Mouse (Mus musculus) urinary bladder, adult 2 months (tissue): Measurements from ENCODE around the gene Arfgef3. TPM values are rescaled to one million over a fixed set of nuclear protein-coding genes. Genes with fewer than 3 reads are reported as not detected.
"Not testable (repeated sequence)": the region's sequence is repeated elsewhere in the genome, so short reads cannot be mapped to it uniquely, and the experiment has no call there.

ENCODE experiments used
- DNase-seq: peaks from one replicate; pipeline ENCODE4 v3.0.0; 2022; ENCODE audit warnings: low spot score
- polyA plus RNA-seq: library from polyadenylated mRNA; depleted of rRNA; stranded (reverse); fragments of >200 nt; gene quantifications from 2 replicates; pipeline ENCODE4 v1.2.3, GENCODE M21; 2012

The Arfgef3 gene
- polyA plus RNA-seq, 1 experiment = 0.87 TPM

DNA sequence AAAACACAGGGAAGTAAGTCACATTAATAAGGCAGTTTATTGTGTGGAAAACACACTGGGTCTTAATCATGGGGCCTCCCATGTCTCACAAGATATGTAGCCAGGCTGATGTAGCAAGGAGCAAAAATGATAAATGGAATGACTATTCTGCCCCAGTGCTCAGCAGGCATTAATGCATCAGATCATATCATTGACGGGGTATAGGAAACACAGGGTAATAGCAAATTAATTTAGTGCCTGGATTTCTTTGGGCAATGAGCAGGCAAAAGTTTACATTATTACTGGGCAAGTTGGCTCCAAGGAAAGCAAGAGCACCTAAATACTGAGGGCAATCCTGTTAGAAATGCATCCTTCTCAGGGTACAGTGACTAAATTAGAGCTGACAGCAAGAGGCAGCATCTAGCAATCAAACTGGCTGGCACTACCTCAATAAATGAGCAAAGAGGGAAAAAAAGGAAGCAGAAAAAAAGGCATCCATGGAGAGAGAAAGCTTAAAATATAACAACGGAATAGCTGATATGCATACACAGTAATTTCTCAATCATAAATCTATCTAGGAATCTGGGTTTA, 62.3 kb downstream of the Arfgef3 start:
- DNase-seq = no peak

DNA sequence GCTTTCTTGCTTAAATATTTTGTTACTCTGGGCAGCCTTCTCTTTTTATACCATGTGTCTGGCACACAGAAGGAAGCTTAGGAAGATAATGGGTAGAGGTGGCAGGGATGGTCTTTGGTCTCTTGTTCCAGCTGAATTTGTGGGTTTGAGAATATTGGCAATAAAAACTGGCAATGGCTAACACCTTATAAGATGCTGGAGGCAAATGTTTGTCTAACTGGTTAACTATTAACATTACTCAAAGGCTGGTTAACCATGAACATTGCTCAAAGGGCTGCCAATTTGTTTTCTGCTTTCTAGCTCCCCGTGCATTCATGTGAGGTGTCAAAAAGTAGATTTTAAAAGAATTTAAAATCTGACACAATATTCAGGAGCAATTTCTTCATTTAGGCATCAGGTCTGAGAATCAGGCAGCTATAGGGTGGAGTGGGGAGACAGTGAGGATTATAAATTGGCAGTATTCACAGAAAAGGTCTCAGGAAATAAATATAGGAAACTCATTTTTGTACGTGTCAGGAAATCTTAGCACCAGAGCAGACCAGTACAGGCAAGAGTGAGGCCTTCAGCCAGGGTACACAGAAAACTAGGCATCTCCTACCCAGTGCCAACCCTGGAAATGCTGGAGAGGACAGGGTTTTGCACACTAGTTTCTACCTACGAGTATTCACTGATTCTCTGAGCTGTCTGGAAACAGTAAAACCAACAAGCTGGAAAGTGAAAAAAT, 62.9 kb downstream of the Arfgef3 start:
- no peak for DNase-seq

DNA sequence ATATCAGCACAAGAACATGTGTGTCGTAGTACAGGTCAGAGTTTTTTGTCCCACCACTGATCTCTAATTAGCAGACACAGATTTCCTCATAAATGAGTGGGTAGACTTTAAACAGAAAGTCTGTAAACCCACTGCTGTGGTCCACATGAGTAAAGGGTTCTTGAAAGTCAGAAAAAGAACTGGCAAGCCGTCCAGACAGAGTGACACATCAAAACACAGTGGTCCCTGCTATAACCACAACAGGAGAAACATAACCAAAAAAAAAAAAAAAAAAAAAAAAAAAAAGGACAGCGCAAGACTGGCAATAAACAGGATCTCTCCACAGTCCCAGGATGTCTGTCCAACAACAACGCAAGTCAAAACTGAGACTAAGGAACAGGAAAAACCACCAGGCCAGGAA, 64.9 kb downstream of the Arfgef3 start:
- no peak for DNase-seq

DNA sequence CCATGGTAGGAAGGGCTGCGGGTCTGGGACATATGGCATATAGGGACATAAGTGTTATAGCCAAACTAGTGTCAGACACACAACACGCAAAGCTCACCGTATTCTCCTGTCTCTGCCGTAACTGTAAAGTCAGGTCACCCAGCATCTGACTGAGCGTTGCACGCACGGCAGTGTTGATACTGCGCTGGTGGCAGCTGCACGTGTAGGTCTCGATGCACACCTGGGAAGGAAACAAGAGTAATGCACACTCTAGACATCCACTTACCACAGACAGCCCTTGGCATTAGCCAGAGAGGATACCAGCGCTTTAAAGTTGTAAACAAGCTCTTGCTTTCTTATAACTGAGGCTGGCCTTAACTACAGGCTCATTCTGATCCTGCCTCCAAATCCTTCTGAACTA, 79.0 kb downstream of the Arfgef3 start:
- no peak for DNase-seq

DNA sequence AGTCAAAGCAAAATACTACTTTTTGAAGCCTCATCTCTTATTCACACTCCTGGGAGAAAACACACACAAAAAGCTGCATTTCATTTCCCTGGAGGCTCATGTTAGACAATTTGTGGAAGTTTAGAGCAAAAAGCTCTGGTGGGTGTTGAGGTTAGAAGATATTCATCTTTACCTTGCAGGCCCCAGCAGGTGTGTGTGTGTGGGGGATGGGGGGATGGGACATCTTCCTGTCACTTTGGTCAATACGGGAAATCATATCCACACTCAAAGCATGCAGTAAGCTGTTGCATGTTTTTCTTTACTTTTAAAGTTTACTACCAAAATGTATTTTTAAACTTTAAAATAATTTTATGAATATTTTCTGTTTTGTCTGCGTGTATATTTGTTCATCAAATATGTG, 79.7 kb downstream of the Arfgef3 start:
- no peak for DNase-seq

DNA sequence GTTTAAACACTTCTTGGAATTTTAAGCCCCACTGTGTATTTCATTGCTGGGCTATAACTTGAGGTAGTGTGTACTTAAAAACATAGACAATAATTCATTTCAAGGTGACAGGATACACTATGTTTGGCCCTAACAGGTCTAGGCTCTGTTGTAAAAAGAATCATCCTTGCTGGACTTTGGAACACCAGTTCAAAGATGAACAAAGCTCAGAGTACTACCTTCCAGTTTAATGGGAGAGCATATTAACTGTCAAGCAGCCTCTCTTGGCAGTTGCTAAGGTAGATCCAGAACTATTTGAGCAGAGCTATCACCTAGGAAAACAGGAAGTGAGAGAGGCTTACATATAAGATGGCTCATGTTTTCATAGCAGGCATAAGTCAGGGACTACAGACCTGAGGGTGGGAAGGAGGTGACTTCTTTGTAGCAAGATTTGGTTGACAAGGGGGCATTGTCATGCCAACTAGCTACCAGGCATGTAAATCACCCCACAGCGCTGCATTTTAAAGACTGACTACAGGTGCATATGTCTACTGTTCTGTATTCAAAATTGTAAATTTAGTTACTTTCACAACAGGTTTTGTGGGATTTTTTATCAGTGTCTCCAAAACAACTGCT, 82.0 kb downstream of the Arfgef3 start:
- DNase-seq = no peak

DNA sequence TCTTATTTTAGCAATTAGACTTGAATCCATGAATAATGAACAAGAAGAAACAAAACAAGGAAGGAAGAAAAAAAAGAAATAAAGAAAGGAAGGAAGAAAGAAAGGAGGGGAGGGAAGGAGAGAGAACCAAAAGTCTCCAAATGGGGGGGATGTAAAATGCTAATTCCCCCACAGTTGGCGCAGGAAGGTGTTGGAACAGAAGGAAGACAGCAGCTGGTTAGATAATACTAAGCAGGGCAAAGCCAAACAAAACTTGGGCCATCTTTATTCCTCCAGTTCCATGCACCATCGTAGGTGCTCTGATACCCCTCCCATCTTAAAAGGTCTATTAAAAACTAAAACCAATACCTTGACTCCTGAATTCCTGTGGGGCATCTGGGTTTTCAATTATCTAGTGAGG, 82.8 kb downstream of the Arfgef3 start:
- no peak for DNase-seq

DNA sequence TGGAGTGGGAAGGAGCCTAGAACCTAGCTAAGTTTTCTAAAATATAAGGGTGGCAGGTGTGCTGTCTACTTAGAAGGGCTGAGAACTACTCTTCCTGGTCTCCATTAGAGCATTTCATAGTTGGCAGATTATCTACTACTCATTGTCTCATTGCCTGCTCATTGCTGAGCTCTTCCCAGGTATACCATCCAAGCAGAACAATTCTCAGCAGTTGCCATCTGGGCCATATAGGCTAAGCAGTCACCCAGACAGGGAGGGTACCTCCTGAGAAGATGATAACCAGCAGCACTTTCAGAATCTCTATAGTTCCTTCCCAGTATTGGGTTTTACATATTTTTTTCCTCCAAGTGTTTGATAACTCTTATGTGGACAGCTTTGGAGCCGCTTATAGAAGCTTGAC, 86.2 kb downstream of the Arfgef3 start:
- DNase-seq = no peak

DNA sequence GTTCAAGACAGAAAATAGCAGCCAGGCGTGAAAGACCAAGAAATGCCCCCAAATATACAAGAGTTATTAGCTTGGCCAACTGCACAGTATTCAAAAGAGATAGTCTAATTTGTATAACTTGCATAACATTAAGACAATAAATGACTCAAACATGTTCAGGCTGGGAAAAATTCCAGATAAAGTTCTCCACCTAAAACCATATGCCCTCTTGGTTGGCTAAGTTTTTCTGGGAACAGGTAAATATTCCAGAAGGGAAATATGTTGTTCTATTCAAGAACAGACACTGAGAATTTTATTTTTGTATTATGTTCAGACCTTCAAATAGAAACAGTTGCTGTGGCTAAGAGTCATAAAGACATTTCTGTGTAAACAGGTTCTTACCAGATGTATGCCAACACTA, 96.7 kb downstream of the Arfgef3 start:
- DNase-seq = no peak

DNA sequence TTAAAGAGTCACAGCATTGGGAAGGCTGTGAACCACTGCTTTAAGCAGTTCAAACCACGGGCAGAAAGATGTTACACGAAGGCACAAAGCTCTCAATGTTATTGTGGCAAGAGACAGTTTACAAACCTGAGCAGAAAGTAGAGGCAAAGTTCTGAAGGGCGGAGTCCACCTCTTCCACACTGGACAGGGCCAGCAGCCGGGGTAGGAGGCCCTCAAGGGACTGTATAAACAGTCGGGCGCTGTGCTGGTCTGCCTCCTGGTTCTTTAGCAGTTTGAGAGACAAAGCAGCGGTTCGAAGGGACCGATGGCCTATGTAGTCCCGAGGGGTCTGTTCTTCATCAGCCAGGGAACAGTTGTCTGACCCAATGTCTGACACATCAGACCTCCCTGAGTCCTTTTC, 97.7 kb downstream of the Arfgef3 start:
- DNase-seq = no peak

DNA sequence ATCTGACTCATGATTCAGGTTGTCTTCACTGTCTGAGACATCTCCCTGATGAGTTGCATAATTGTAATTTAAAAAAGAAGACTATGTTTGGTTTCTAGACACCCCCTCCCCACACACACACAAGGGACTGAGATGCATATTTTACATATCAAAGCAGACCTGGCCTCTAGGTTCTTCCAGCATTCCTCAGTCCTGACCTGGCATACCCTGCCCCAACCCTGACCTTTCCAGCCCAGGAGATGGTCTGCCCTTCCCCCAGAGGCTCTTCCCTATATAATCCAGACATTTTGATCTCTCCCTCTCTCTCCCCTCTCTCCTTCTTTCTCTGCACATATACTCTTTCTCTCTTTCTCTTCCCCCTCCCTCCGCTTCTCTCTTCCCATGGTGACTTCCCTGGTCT, 99.4 kb downstream of the Arfgef3 start:
- no peak for DNase-seq

DNA sequence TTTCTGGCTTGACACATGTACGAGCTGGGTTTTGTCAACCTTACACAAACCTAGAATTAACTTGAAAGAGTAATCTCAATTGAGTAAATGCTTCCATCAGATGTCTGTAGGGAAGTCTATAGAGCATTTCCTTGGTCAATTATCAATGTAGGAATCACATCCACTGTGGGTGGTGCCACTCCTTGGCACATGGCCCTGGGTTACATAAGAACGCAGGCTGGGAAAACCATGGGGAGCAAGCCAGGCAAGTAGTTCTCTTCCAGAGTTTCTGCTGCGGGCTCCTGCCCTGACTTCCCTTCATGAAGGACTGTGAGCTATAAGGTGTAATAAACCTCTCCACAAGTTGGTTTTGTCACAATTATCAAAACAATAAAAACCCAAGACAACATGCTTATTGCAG, 100.2 kb downstream of the Arfgef3 start:
- DNase-seq = no peak

DNA sequence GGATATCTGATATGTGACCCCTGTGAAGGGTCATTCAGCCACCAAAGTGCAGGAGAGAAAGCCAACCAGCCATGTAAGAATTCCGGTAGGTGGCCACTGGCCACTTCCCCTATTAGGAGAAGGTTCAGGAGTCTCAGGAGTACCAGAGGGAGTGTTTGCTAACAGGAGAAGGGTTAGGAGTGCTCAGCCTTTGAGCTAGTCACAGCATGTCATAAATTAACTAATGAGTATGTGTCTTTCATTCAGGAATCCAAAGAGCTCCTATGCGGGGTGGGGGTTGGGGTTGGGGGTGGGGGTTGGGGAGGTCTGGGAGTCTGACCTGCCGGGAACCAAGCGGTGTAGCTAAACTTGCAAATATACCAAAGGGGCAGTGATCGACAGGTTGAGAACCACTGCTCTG, 100.9 kb downstream of the Arfgef3 start:
- no peak for DNase-seq

DNA sequence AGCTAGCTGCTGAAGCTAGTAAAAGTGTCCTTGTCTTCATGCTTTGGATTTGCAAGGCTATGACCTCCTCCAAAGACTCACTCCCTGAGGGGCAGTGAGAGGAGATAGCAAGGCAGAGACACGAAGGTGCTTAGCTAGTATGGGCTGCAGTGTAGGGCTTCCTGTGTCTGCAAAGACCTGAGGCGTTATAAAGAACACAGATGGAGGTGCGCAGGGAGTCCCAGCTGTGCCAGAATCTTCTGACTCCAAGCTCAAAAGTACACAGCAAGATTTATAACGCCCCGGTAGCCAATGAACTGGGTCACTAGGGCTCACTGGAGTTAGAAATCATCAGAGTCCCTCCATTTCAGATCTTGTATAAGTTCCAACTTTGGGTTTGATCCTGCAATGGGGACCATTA, 103.2 kb downstream of the Arfgef3 start:
- DNase-seq = no peak

DNA sequence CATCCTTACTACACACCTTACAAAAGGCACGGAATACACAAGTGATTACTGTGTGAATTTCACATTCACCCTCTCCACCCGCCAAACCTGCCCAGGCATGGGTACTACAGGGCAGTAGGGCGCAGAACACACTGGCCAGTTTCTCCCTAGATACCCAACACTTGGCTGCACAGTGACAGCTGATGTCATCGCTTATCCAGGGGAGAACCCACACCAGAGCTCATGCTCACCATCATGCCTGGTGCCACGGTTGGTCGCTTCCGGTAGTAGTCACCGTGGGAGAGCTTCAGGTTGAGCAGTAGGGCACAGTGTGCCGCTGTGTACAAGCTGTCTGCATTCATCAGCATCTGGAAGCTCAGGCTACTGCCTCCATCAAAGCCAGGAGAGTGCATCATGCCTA, 108.3 kb downstream of the Arfgef3 start:
- no peak for DNase-seq

DNA sequence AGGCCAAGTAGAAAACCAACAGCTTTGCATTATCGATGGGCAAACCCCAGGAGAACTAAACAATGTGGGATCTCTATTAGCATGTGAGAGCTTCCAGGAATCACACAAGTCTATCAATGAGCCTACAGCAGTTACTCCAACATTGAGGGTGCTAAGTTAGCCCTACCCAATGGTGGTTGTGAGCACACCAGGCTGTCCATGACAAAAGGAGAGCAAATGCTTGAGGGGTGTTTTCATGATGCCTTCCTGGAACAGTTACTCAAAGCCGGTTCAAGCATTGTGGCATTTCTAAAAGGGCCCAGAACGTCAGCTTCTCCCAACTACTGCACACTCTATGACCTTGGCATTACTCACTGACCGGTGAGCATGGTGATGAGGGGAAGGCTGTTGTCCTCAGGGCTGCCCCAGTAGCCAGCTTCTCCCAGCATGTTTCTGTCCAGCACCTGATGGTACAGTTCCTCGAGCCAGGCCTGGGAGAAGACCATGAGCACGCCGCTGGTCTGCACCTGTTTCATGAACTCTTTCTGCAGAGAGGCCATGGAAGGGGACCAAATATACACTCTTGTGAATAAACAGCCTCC, 109.3 kb downstream of the Arfgef3 start:
- no peak for DNase-seq

DNA sequence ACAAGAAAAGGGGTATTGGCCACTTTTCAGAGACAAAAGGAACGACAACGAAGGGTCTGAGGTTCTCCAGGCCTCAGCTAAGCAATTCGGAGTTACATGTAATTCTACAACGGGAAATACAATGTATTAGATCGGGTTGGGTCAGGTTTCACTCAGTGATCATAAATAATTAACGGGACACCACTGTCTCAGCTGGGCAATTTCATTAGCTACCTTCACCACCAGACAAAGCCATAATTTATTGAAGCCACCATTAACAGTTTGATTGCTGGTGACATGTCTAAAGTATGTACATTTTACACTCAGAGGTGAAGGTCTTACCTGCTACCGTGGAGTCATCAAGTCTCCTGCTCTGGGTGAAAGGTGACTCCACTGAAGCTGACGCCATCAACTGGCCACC, 113.3 kb downstream of the Arfgef3 start:
- no peak for DNase-seq

DNA sequence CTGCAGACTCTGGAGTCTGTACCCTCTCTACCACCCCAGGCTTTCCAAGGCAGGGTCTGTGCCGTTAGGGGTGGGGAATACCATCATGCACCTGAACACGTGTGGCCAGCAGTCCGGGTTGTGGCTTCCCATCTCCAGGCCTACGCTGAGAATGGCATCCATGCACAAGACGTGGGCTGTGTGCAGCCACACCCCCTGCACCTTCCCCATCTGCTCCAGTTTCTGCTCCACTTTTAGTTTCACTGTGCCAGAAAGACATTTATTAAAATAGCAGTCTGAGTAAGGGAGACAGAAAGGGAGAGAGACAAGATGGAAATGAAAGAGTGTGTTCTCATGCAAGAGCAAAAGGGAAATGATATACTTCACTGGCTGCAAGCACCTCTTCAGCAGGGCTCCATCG, 116.2 kb downstream of the Arfgef3 start:
- DNase-seq = no peak

DNA sequence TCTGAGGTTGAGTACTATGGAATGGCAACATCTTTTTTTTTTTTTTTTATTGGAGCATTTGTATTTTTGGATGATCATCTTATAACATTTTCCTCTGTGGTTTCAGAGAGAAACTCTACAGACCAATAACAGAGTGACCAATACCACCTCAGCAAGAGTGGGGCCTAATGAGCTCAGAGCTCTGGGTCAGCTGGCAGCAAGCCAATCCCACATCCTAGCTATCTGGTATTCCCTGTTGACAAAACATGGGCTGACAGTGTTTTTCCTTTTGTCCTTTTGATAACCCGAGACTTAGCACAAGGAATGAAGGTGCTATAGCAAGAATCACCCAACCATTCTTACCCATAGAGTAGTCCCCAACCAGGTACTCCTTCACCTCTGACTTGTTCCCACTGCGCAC, 131.0 kb downstream of the Arfgef3 start:
- DNase-seq = no peak

DNA sequence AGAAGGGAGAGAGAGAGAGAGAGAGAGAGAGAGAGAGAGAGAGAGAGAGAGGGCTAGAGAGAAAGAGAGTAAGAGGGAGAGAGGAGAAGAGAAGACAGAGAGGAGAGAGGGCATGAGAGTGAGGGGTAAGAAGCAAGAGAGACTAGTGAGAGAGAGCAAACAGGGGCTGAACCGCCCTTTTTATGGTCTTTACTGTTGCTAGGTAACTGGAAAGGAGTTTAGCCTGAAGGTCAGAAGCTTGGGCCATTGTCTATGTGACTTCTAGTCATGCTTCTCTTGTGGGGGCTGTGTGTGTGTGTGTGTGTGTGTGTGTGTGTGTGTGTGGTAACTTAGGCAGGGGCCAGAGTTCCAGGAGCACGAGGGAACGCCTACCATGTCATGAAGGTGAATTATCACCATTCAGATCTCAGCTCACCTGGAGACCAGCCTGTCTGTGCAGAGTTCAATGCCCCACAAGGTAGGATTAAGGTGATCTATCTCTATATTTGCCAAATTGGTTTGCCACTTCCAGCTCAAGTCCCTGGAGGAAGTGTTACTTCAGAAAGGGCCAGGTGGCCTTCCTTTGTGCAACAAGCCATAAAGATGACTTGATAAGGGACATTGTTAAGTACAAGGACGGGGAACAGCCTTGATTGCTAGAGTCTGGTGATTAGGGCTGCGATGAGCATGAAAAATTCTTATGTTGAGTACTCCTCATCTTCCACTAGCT, 138.8 kb downstream of the Arfgef3 start:
- not testable (repeated sequence) for DNase-seq

DNA sequence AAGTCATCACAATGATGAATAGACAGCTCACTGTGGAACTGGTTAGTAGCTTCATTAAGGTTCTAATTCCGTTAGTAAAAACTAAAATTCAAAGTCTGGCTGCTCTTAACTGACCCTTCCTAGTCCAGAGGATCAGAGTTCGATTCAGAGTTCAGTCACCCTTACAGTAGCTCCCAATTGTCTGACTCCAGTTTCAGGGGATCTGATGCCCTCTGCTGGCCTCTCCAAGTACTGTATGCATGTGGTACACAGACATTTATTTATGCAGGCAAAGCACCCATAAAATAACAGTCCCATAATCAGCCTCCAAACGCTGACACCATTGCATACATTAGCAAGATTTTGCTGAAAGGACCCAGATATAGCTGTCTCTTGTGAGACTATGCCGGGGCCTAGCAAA, 141.7 kb downstream of the Arfgef3 start:
- DNase-seq = peak; percentile 51

DNA sequence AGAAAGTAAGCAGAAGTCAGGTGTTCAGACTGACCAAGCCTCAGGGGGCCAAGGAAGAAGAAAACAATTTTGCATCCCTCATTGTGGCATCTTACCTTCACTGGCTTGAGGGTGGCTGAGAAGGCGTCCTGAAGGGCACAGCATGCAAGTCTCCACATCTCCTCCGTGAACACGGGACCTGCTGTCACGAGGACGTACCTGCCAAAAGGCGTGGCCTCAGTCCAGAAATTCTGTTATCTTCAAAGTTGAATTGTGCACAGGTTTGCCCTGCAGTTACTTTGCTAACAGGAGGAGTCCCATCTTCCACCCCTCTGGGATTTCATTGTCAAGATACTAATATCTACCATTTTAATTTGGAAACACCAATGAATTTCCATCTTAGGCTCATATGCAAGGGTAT, 146.1 kb downstream of the Arfgef3 start:
- no peak for DNase-seq

DNA sequence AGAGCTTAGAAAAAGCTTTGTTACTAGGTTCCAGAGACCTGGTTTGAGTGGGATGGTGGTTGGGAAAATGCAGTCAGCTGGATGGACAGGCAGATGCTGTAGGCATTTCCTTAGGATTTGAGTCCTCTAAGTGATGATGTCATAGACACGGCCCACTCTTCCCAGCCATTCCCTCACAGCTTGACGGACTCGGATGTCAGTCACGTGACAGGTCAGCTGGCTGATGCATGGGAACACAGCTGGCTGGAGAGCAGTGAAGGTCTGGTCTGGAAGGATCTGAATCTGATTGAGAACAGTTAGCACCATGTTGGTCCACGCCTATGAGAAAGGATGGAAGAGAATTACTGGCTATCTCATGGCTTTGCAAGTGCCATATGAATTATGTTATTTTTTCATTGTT, 154.3 kb downstream of the Arfgef3 start:
- no peak for DNase-seq
